Mouse (Mus musculus) midbrain, postnatal 0 days (tissue): ENCODE data around the gene Arhgap27. TPM values are rescaled to one million over a fixed set of nuclear protein-coding genes. Genes with fewer than 3 reads are reported as not detected.

ENCODE experiments used
- ATAC-seq: fragments of 200-750 bp; cut with Nextera tagmentation; 2 replicates; pipeline ENCODE4 v1.8.0; 2017; ENCODE audit warnings: moderate number of reproducible peaks, mild to moderate bottlenecking, moderate TSS enrichment, moderate library complexity; ENCODE audit not compliant: low FRiP score
- DNase-seq: peaks from one replicate; pipeline ENCODE4 v3.0.0-alpha.2; 2015; ENCODE audit warnings: low spot score
- H3K27ac ChIP-seq: fragments of 300-500 bp; sonication (generic); 2 replicates; pipeline ENCODE4 v1.5.1; 2014; ENCODE audit warnings: low read depth, mild to moderate bottlenecking, low read length, mixed read lengths
- H3K27me3 ChIP-seq: fragments of 300-500 bp; sonication (generic); 2 replicates; pipeline ENCODE4 v1.6.1; 2014; ENCODE audit warnings: low read length, control low read depth, mixed read lengths; ENCODE audit not compliant: insufficient read depth
- H3K36me3 ChIP-seq: fragments of 300-500 bp; sonication (generic); 2 replicates; pipeline ENCODE4 v1.6.1; 2014; ENCODE audit warnings: low read length, control low read depth, mixed read lengths; ENCODE audit not compliant: insufficient read depth
- H3K4me1 ChIP-seq: fragments of 300-500 bp; sonication (generic); 2 replicates; pipeline ENCODE4 v1.6.1; 2014; ENCODE audit warnings: mild to moderate bottlenecking, control low read depth, antibody characterized with exemption, low read length, mixed read lengths; ENCODE audit not compliant: insufficient read depth
- H3K4me2 ChIP-seq: fragments of 300-500 bp; sonication (generic); 2 replicates; pipeline ENCODE4 v1.6.1; 2014; ENCODE audit warnings: low read depth, mild to moderate bottlenecking, low read length, mixed read lengths; ENCODE audit not compliant: poor library complexity, severe bottlenecking
- H3K4me3 ChIP-seq: fragments of 300-500 bp; sonication (generic); 2 replicates; pipeline ENCODE4 v1.5.1; 2014; ENCODE audit warnings: low read depth, mild to moderate bottlenecking, low read length, moderate library complexity
- H3K9ac ChIP-seq: fragments of 300-500 bp; sonication (generic); replicated peaks from 2 replicates; pipeline ENCODE4 v1.6.1; 2014; ENCODE audit warnings: mild to moderate bottlenecking, low read length, moderate library complexity, mixed read lengths; ENCODE audit not compliant: poor library complexity, severe bottlenecking
- H3K9me3 ChIP-seq: fragments of 300-500 bp; sonication (generic); 2 replicates; pipeline ENCODE4 v1.6.1; 2016; ENCODE audit warnings: low read length, control low read depth
- CTCF ChIP-seq: IDR thresholded peaks from 2 replicates; pipeline ENCODE4 v1.5.1; 2016; ENCODE audit warnings: antibody characterized with exemption, mild to moderate bottlenecking
- WGBS: fragments of 180-500 bp; shearing (Covaris S2); extraction: QIAGEN DNeasy Blood & Tissue Kit; methylation state at CpG from one replicate; pipeline ENCODE4 v1.1.7; 2014; 5-methylcytosine and 5-hydroxymethylcytosine counted together
- polyA plus RNA-seq: library from polyadenylated mRNA; unstranded; fragments of >200 nt; fragmentation: Nextera tagmentation; extraction: Ambion mirVana; gene quantifications from 2 replicates; pipeline ENCODE4 v1.2.1, GENCODE M21; 2015
- total RNA-seq: library from RNA; depleted of rRNA; stranded (reverse); fragments of >200 nt; gene quantifications from 2 replicates; pipeline ENCODE4 v1.2.3, GENCODE M21; 2014; rRNA removed

Gene Arhgap27
- total and polyA plus RNA-seq, 2 experiments from 2014 or later: 4.9 to 7.9 TPM

DNA sequence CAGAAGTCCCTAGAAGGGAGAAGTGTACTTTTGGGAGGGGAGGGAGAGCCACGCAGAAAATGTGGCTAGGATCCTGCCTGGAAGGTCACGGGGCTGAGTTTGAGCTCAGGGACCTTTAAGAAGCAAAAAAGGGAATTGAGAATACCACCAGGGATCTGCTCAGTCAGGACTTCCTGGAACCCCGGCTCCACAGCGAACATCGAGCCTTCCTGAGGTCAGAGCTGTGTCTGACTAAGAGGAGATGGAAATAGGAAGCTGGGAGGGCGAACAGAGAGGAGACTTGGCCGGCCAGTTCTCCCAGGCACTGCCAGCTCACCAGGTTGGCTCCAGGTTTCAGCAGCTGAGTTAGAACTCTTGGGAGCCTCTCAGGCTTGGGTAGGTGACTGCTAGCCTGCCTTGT lies 81.7 kb downstream of the Arhgap27 start:
- Histone ChIP-seq H3K4me1 (no peaks in the 10 kb centered on the region), H3K27me3 (no peaks in the 10 kb centered on the region), H3K27ac (no peak overlapping the region), H3K9me3 (no peaks in the 10 kb centered on the region), H3K36me3 (no peaks in the 10 kb centered on the region), H3K9ac (no peak overlapping the region), H3K4me3 (no peak overlapping the region), H3K4me2 (no peak overlapping the region)
- 86% methylated on average over 7 of the region's 7 CpGs for WGBS
- TF ChIP-seq CTCF: no peak
- DNase-seq: no peak
- no peak for ATAC-seq

Other genes starting within 250 kb of the Arhgap27 start
- 15.5 and 19.1 TPM in 2 replicates for gene Hexim1, start 247.5 kb downstream of the Arhgap27 start, total RNA-seq
- 3.2 and 4.5 TPM in 2 replicates for gene Hexim1, start 247.5 kb downstream of the Arhgap27 start, polyA plus RNA-seq
- gene Hexim2, start 231.3 kb downstream of the Arhgap27 start, total RNA-seq: 46.3 and 57.8 TPM in 2 replicates
- 38.0 and 40.5 TPM in 2 replicates for gene Hexim2, start 231.3 kb downstream of the Arhgap27 start, polyA plus RNA-seq
- 12.0 and 14.3 TPM in 2 replicates for gene Fmnl1, start 192.6 kb downstream of the Arhgap27 start, total RNA-seq
- gene Fmnl1, start 192.6 kb downstream of the Arhgap27 start, polyA plus RNA-seq: 7.3 and 9.5 TPM in 2 replicates
- gene 1700023F06Rik, start 155.1 kb downstream of the Arhgap27 start, total RNA-seq: 0.61 TPM in 1 of 2 replicates, not detected in the other
- 4.3 and 4.9 TPM in 2 replicates for gene 1700023F06Rik, start 155.1 kb downstream of the Arhgap27 start, polyA plus RNA-seq
- 1.4 and 1.9 TPM in 2 replicates for gene Spata32, start 145.3 kb downstream of the Arhgap27 start, total RNA-seq
- 1.2 and 1.5 TPM in 2 replicates for gene Spata32, start 145.3 kb downstream of the Arhgap27 start, polyA plus RNA-seq
- 4.8 and 6.1 TPM in 2 replicates for gene Map3k14, start 96.2 kb downstream of the Arhgap27 start, total RNA-seq
- gene Map3k14, start 96.2 kb downstream of the Arhgap27 start, polyA plus RNA-seq: 1.5 and 1.7 TPM in 2 replicates
- 7.8 and 9.2 TPM in 2 replicates for gene Plekhm1, start 49.0 kb upstream of the Arhgap27 start, total RNA-seq
- gene Plekhm1, start 49.0 kb upstream of the Arhgap27 start, polyA plus RNA-seq: 5.8 and 6.0 TPM in 2 replicates
- not detected in 2 replicates for gene Lrrc37a, start 140.9 kb upstream of the Arhgap27 start, total RNA-seq
- gene Lrrc37a, start 140.9 kb upstream of the Arhgap27 start, polyA plus RNA-seq: not detected in 2 replicates